Mouse (Mus musculus): ENCODE measurements around the gene Glra1. TPM values are rescaled to one million over a fixed set of nuclear protein-coding genes. Genes with fewer than 3 reads are reported as not detected.

The Glra1 gene
- polyA plus RNA-seq, 1 experiment from 2014 or later, result 2.5 TPM

DNA sequence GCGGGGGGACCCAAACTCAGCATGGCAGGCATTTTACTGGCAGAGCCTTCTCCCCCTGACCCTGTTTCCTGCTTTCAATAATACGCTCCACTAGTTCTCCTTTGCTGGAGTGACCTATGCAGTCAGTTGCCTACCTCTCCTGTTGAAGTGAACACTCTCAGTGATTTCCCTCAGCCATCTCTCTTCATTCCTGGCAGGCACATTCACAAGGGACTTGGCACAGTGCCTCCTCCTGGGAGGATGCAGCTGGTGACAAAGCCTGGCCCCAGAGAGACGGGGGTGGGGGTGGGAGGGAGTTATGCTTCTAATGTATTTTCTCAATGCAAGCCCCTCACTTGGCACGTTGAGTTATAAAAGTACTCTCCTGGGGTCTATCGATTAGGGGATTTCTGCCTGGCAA, 74.6 kb downstream of the Glra1 start:
- 41% methylated on average over 5 of the region's 5 CpGs for WGBS
- H3K27me3 ChIP-seq (ENCODE audit: control insufficient read depth, insufficient read depth, low read length), result no peaks in the 10 kb centered on the region
- DNase-seq (ENCODE audit: low spot score) (peak; percentile 53), ATAC-seq (ENCODE audit: low FRiP score) (no peak)
- H3K4me1 ChIP-seq (replicated peaks; ENCODE audit: control insufficient read depth, insufficient read depth, low read length), result peaks cover 4% of the 10 kb centered on the region; the same call in 1 of the 2 replicates
- H3K36me3 ChIP-seq (replicated peaks; ENCODE audit: control insufficient read depth, insufficient read depth), result no peaks in the 10 kb centered on the region
- H3K4me3 ChIP-seq (replicated peaks; ENCODE audit: low read length), result no peak overlapping the region
- H3K27ac ChIP-seq, result 0 out of 2 replicates have a peak overlapping the region, but pooled peaks have one; percentile 5
- H3K9me3 ChIP-seq (ENCODE audit: control insufficient read depth, low read length), result no peaks in the 10 kb centered on the region
- H3K4me2 ChIP-seq (replicated peaks), result no peak overlapping the region
- H3K9ac ChIP-seq, result no peak overlapping the region

GRCm38 (mm10) chr11:55530741-55531140, 77.3 kb downstream of the Glra1 start:
- H3K27me3 ChIP-seq (ENCODE audit: control insufficient read depth, insufficient read depth, low read length), result no peaks in the 10 kb centered on the region
- no peak for DNase-seq (ENCODE audit: low spot score)
- 86% methylated on average over 7 of the region's 7 CpGs for WGBS

GRCm38 (mm10) chr11:55518806-55519674, 89.0 kb downstream of the Glra1 start:
- 5% methylated on average over 9 of the region's 9 CpGs for WGBS
- H3K27ac ChIP-seq, result no peak overlapping the region

More at GRCm38 (mm10) chr11:55530741-55531140, 77.3 kb downstream of the Glra1 start:
- Histone ChIP-seq H3K4me1 (replicated peaks; ENCODE audit: control insufficient read depth, insufficient read depth, low read length) (peaks cover 4% of the 10 kb centered on the region; the same call in 1 of the 2 replicates), H3K9me3 (ENCODE audit: control insufficient read depth, low read length) (no peaks in the 10 kb centered on the region), H3K4me3 (replicated peaks; ENCODE audit: low read length) (no peak overlapping the region), H3K36me3 (replicated peaks; ENCODE audit: control insufficient read depth, insufficient read depth) (no peaks in the 10 kb centered on the region), H3K9ac (no peak overlapping the region), H3K27ac (no peak overlapping the region), H3K4me2 (replicated peaks) (no peak overlapping the region)
- no peak for ATAC-seq (ENCODE audit: low FRiP score)

DNA sequence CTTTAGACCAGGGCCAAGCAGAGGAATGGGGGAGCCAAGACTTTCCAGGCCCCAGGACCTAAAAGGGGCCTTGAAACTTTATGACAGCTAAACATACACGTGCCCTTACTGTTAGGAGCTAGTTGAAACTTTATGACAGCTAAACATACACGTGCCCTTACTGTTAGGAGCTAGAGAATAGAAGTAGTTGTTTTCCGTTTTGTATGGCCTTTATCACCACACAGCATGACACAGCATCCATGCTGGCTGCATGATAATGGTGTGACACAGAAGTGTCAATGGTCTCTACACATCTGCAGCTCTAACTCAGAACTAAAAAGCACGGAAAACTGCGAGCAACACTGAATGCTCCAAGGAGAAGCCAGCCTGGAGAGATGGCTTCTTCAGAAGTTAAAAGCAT, 90.3 kb downstream of the Glra1 start:
- no peak overlapping the region for H3K4me3 ChIP-seq (replicated peaks; ENCODE audit: low read length)
- ATAC-seq (ENCODE audit: low FRiP score) (no peak), DNase-seq (ENCODE audit: low spot score) (no peak)
- H3K36me3 ChIP-seq (replicated peaks; ENCODE audit: control insufficient read depth, insufficient read depth), result no peaks in the 10 kb centered on the region
- H3K9me3 ChIP-seq (ENCODE audit: control insufficient read depth, low read length), result no peaks in the 10 kb centered on the region
- H3K27ac ChIP-seq, result no peak overlapping the region
- H3K4me1 ChIP-seq (replicated peaks; ENCODE audit: control insufficient read depth, insufficient read depth, low read length), result no peaks in the 10 kb centered on the region
- no peak overlapping the region for H3K9ac ChIP-seq
- H3K4me2 ChIP-seq (replicated peaks), result no peak overlapping the region
- no peaks in the 10 kb centered on the region for H3K27me3 ChIP-seq (ENCODE audit: control insufficient read depth, insufficient read depth, low read length)
- 53% methylated on average over 5 of the region's 5 CpGs for WGBS

More at GRCm38 (mm10) chr11:55518806-55519674, 89.0 kb downstream of the Glra1 start:
- H3K9ac ChIP-seq, result no peak overlapping the region
- H3K4me2 ChIP-seq (replicated peaks), result 0 out of 2 replicates have a peak overlapping the region, but pooled peaks have one; percentile 6
- ATAC-seq (ENCODE audit: low FRiP score) (peak; percentile 62; the same call in 1 of the 2 replicates), DNase-seq (ENCODE audit: low spot score) (peak; percentile 92)
- no peaks in the 10 kb centered on the region for H3K27me3 ChIP-seq (ENCODE audit: control insufficient read depth, insufficient read depth, low read length)
- no peaks in the 10 kb centered on the region for H3K36me3 ChIP-seq (replicated peaks; ENCODE audit: control insufficient read depth, insufficient read depth)
- H3K4me1 ChIP-seq (replicated peaks; ENCODE audit: control insufficient read depth, insufficient read depth, low read length), result no peaks in the 10 kb centered on the region
- H3K9me3 ChIP-seq (ENCODE audit: control insufficient read depth, low read length), result no peaks in the 10 kb centered on the region
- no peak overlapping the region for H3K4me3 ChIP-seq (replicated peaks; ENCODE audit: low read length)

DNA sequence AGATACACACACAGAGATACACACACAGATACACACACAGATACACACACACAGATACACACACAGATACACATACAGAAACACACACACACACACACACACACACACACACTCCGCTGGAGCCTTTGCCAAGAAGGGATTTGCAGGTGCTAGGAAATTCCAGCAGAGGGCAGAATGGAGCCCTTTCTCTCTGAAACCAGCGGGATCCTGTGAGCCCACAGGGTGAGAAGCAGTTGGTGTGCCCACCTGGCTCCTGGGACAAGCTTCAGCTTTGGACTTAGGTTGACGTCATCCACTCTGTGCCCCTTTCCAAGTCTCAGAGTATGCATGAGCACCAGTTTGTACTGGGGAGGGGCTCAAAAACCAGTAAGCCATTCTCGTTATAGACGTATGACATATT, 96.6 kb downstream of the Glra1 start:
- 55% methylated on average over 5 of the region's 5 CpGs for WGBS
- no peak for ATAC-seq (ENCODE audit: low FRiP score)
- H3K27ac ChIP-seq, result no peak overlapping the region

GRCm38 (mm10) chr11:55505485-55505884, 102.5 kb downstream of the Glra1 start:
- no peaks in the 10 kb centered on the region for H3K4me1 ChIP-seq (replicated peaks; ENCODE audit: control insufficient read depth, insufficient read depth, low read length)
- no peak overlapping the region for H3K9ac ChIP-seq
- H3K9me3 ChIP-seq (ENCODE audit: control insufficient read depth, low read length), result no peaks in the 10 kb centered on the region
- peaks cover 33% of the 10 kb centered on the region for H3K36me3 ChIP-seq (replicated peaks; ENCODE audit: control insufficient read depth, insufficient read depth)
- 82% methylated on average over 3 of the region's 3 CpGs for WGBS
- ATAC-seq (ENCODE audit: low FRiP score) (no peak), DNase-seq (ENCODE audit: low spot score) (no peak)
- H3K27me3 ChIP-seq (ENCODE audit: control insufficient read depth, insufficient read depth, low read length), result no peaks in the 10 kb centered on the region
- H3K4me2 ChIP-seq (replicated peaks), result no peak overlapping the region
- no peak overlapping the region for H3K4me3 ChIP-seq (replicated peaks; ENCODE audit: low read length)
- no peak overlapping the region for H3K27ac ChIP-seq

More for the DNA sequence above, 96.6 kb downstream of the Glra1 start:
- Histone ChIP-seq H3K9ac (no peak overlapping the region), H3K4me1 (replicated peaks; ENCODE audit: control insufficient read depth, insufficient read depth, low read length) (no peaks in the 10 kb centered on the region), H3K36me3 (replicated peaks; ENCODE audit: control insufficient read depth, insufficient read depth) (no peaks in the 10 kb centered on the region), H3K9me3 (ENCODE audit: control insufficient read depth, low read length) (no peaks in the 10 kb centered on the region), H3K4me3 (replicated peaks; ENCODE audit: low read length) (no peak overlapping the region), H3K27me3 (ENCODE audit: control insufficient read depth, insufficient read depth, low read length) (no peaks in the 10 kb centered on the region), H3K4me2 (replicated peaks) (no peak overlapping the region)
- DNase-seq (ENCODE audit: low spot score), result peak; percentile 67

DNA sequence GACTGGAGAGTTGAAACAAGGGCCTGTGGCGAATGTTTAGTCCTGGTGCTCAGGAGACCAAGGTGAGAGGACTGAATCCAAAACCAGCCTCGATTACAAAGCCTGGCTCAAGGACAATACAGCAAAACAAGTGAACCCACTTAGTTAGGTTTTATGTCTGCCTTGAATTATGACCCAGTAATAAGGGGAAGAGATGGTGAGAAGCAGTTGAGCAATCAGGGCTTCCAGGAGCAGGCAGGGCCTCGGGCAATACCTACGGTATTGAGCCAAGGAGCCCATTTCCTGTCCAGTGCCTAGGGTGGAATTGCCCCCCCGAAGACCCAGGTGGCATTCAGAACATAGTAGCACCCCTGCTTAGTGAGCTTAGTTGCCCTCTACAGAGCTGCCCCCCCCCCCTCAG, 105.1 kb downstream of the Glra1 start:
- Histone ChIP-seq H3K4me1 (replicated peaks; ENCODE audit: control insufficient read depth, insufficient read depth, low read length) (no peaks in the 10 kb centered on the region), H3K27ac (no peak overlapping the region), H3K4me3 (replicated peaks; ENCODE audit: low read length) (no peak overlapping the region), H3K4me2 (replicated peaks) (no peak overlapping the region), H3K9me3 (ENCODE audit: control insufficient read depth, low read length) (no peaks in the 10 kb centered on the region), H3K36me3 (replicated peaks; ENCODE audit: control insufficient read depth, insufficient read depth) (peaks cover 58% of the 10 kb centered on the region), H3K27me3 (ENCODE audit: control insufficient read depth, insufficient read depth, low read length) (no peaks in the 10 kb centered on the region), H3K9ac (no peak overlapping the region)
- 80% methylated on average over 5 of the region's 5 CpGs for WGBS
- DNase-seq (ENCODE audit: low spot score) (no peak), ATAC-seq (ENCODE audit: low FRiP score) (no peak)

GRCm38 (mm10) chr11:55501955-55502531, 106.0 kb downstream of the Glra1 start:
- DNase-seq (ENCODE audit: low spot score) (no peak), ATAC-seq (ENCODE audit: low FRiP score) (no peak)
- Histone ChIP-seq H3K4me3 (replicated peaks; ENCODE audit: low read length) (no peak overlapping the region), H3K27me3 (ENCODE audit: control insufficient read depth, insufficient read depth, low read length) (no peaks in the 10 kb centered on the region), H3K36me3 (replicated peaks; ENCODE audit: control insufficient read depth, insufficient read depth) (peaks cover 67% of the 10 kb centered on the region), H3K9me3 (ENCODE audit: control insufficient read depth, low read length) (no peaks in the 10 kb centered on the region), H3K4me2 (replicated peaks) (no peak overlapping the region), H3K27ac (no peak overlapping the region), H3K9ac (no peak overlapping the region), H3K4me1 (replicated peaks; ENCODE audit: control insufficient read depth, insufficient read depth, low read length) (no peaks in the 10 kb centered on the region)
- 86% methylated on average over 8 of the region's 8 CpGs for WGBS

GRCm38 (mm10) chr11:55497885-55498284, 110.1 kb downstream of the Glra1 start:
- Histone ChIP-seq H3K9me3 (ENCODE audit: control insufficient read depth, low read length) (no peaks in the 10 kb centered on the region), H3K27me3 (ENCODE audit: control insufficient read depth, insufficient read depth, low read length) (no peaks in the 10 kb centered on the region), H3K4me1 (replicated peaks; ENCODE audit: control insufficient read depth, insufficient read depth, low read length) (no peaks in the 10 kb centered on the region), H3K36me3 (replicated peaks; ENCODE audit: control insufficient read depth, insufficient read depth) (peaks cover 99% of the 10 kb centered on the region), H3K9ac (no peak overlapping the region), H3K27ac (no peak overlapping the region), H3K4me3 (replicated peaks; ENCODE audit: low read length) (no peak overlapping the region), H3K4me2 (replicated peaks) (no peak overlapping the region)
- WGBS, result 67% methylated on average over 5 of the region's 5 CpGs
- DNase-seq (ENCODE audit: low spot score) (peak; percentile 70), ATAC-seq (ENCODE audit: low FRiP score) (no peak)
